Mouse (Mus musculus) forebrain, embryonic 16.5 days (tissue): ENCODE results near the gene Wdr62. TPM values are rescaled to one million over a fixed set of nuclear protein-coding genes. Genes with fewer than 3 reads are reported as not detected.
A peak's percentile ranks its signal among the peaks of the same experiment; 100 is the strongest.

Source experiments
- ATAC-seq: fragments of 200-750 bp; cut with Nextera tagmentation; 2 replicates; pipeline ENCODE4 v1.8.0; 2017; ENCODE audit warnings: mild to moderate bottlenecking, moderate library complexity
- H3K27ac ChIP-seq: fragments of 300-500 bp; sonication (generic); 2 replicates; pipeline ENCODE4 v1.5.1; 2014; ENCODE audit warnings: low read length, control low read depth
- H3K27me3 ChIP-seq: fragments of 300-500 bp; sonication (generic); replicated peaks from 2 replicates; pipeline ENCODE4 v1.6.1; 2014; ENCODE audit warnings: low read length; ENCODE audit not compliant: control insufficient read depth, insufficient read depth
- H3K36me3 ChIP-seq: fragments of 300-500 bp; sonication (generic); 2 replicates; pipeline ENCODE4 v1.6.1; 2014; ENCODE audit not compliant: control insufficient read depth, insufficient read depth
- H3K4me1 ChIP-seq: fragments of 300-500 bp; sonication (generic); replicated peaks from 2 replicates; pipeline ENCODE4 v1.6.1; 2014; ENCODE audit warnings: low read length; ENCODE audit not compliant: control insufficient read depth, insufficient read depth
- H3K4me2 ChIP-seq: fragments of 300-500 bp; sonication (generic); 2 replicates; pipeline ENCODE4 v1.6.1; 2014; ENCODE audit warnings: mild to moderate bottlenecking, low read length, control low read depth
- H3K4me3 ChIP-seq: fragments of 300-500 bp; sonication (generic); replicated peaks from 2 replicates; pipeline ENCODE4 v1.5.1; 2014; ENCODE audit warnings: mild to moderate bottlenecking, low read length, control low read depth
- H3K9ac ChIP-seq: fragments of 300-500 bp; sonication (generic); replicated peaks from 2 replicates; pipeline ENCODE4 v1.6.1; 2014; ENCODE audit warnings: low read depth, low read length, control low read depth
- H3K9me3 ChIP-seq: fragments of 300-500 bp; sonication (generic); 2 replicates; pipeline ENCODE4 v1.6.1; 2016; ENCODE audit warnings: low read length; ENCODE audit not compliant: control insufficient read depth
- WGBS: fragments of 180-500 bp; shearing (Covaris S2); extraction: QIAGEN DNeasy Blood & Tissue Kit; methylation state at CpG from one replicate; pipeline ENCODE4 v1.1.7; 2014; 5-methylcytosine and 5-hydroxymethylcytosine counted together
- polyA plus RNA-seq: library from polyadenylated mRNA; unstranded; fragments of >200 nt; fragmentation: Nextera tagmentation; extraction: Ambion mirVana; gene quantifications from 2 replicates; pipeline ENCODE4 v1.2.1, GENCODE M21; 2015

Wdr62 gene
- polyA plus RNA-seq, 1 experiment from 2014 or later: 8.2 TPM

- Histone ChIP-seq H3K9ac (no peak overlapping the region; the same call in 1 of the 2 replicates), H3K27ac (no peak overlapping the region), H3K36me3 (no peaks in the 10 kb centered on the region), H3K4me2 (peak overlapping the region; percentile 98), H3K27me3 (no peaks in the 10 kb centered on the region), H3K4me3 (peak overlapping the region; percentile 81), H3K4me1 (peaks cover 10% of the 10 kb centered on the region), H3K9me3 (no peaks in the 10 kb centered on the region)
- no peak for ATAC-seq
- 0% methylated on average over 6 of the region's 6 CpGs for WGBS
Observed at GRCm38 (mm10) chr7:30279536-30279935, 683 bp downstream of the Wdr62 start.

- 65% methylated on average over 2 of the region's 2 CpGs for WGBS
Observed at GRCm38 (mm10) chr7:30278911-30279310, 1.3 kb downstream of the Wdr62 start.

GRCm38 (mm10) chr7:30274383-30274782 is 5.8 kb downstream of the Wdr62 start:
- no peaks in the 10 kb centered on the region for H3K9me3 ChIP-seq
- ATAC-seq: no peak
- H3K36me3 ChIP-seq: no peaks in the 10 kb centered on the region
- H3K9ac ChIP-seq: no peak overlapping the region
- peaks cover 3% of the 10 kb centered on the region for H3K4me1 ChIP-seq
- no peaks in the 10 kb centered on the region for H3K27me3 ChIP-seq
- H3K27ac ChIP-seq: no peak overlapping the region
- 86% methylated on average over 6 of the region's 6 CpGs for WGBS
- H3K4me2 ChIP-seq: no peak overlapping the region
- H3K4me3 ChIP-seq: no peak overlapping the region

More at GRCm38 (mm10) chr7:30278911-30279310, 1.3 kb downstream of the Wdr62 start:
- no peak for ATAC-seq
- Histone ChIP-seq H3K4me3 (peak overlapping the region; percentile 4; the same call in 1 of the 2 replicates), H3K27me3 (no peaks in the 10 kb centered on the region), H3K27ac (no peak overlapping the region), H3K9me3 (no peaks in the 10 kb centered on the region), H3K36me3 (no peaks in the 10 kb centered on the region), H3K9ac (no peak overlapping the region), H3K4me1 (peaks cover 10% of the 10 kb centered on the region), H3K4me2 (no peak overlapping the region; the same call in 1 of the 2 replicates)

- no peak for ATAC-seq
- 86% methylated on average over 4 of the region's 4 CpGs for WGBS
- H3K9ac ChIP-seq: no peak overlapping the region
Observed at GRCm38 (mm10) chr7:30269641-30270040, 10.6 kb downstream of the Wdr62 start.

GRCm38 (mm10) chr7:30266780-30267179 is 13.4 kb downstream of the Wdr62 start:
- Histone ChIP-seq H3K27ac (no peak overlapping the region), H3K9me3 (no peaks in the 10 kb centered on the region), H3K4me1 (no peaks in the 10 kb centered on the region), H3K27me3 (no peaks in the 10 kb centered on the region), H3K36me3 (no peaks in the 10 kb centered on the region), H3K4me2 (no peak overlapping the region), H3K9ac (no peak overlapping the region), H3K4me3 (no peak overlapping the region)
- WGBS: 78% methylated on average over 3 of the region's 3 CpGs
- no peak for ATAC-seq

More at GRCm38 (mm10) chr7:30269641-30270040, 10.6 kb downstream of the Wdr62 start:
- Histone ChIP-seq H3K9me3 (no peaks in the 10 kb centered on the region), H3K27me3 (no peaks in the 10 kb centered on the region), H3K4me1 (no peaks in the 10 kb centered on the region), H3K4me2 (no peak overlapping the region), H3K36me3 (no peaks in the 10 kb centered on the region), H3K27ac (no peak overlapping the region), H3K4me3 (no peak overlapping the region)

GRCm38 (mm10) chr7:30265935-30266334 is 14.3 kb downstream of the Wdr62 start:
- Histone ChIP-seq H3K27ac (no peak overlapping the region), H3K9ac (no peak overlapping the region), H3K4me3 (no peak overlapping the region), H3K27me3 (no peaks in the 10 kb centered on the region), H3K4me2 (no peak overlapping the region), H3K9me3 (no peaks in the 10 kb centered on the region), H3K4me1 (no peaks in the 10 kb centered on the region), H3K36me3 (no peaks in the 10 kb centered on the region)
- ATAC-seq: no peak
- 92% methylated on average over 7 of the region's 7 CpGs for WGBS

- Histone ChIP-seq H3K36me3 (no peaks in the 10 kb centered on the region), H3K4me2 (no peak overlapping the region), H3K9me3 (no peaks in the 10 kb centered on the region), H3K27me3 (no peaks in the 10 kb centered on the region), H3K4me1 (no peaks in the 10 kb centered on the region), H3K9ac (no peak overlapping the region), H3K27ac (no peak overlapping the region), H3K4me3 (no peak overlapping the region)
- ATAC-seq: no peak
- 93% methylated on average over 5 of the region's 5 CpGs for WGBS
Observed at GRCm38 (mm10) chr7:30265531-30265930, 14.7 kb downstream of the Wdr62 start.

GRCm38 (mm10) chr7:30265041-30265440 is 15.2 kb downstream of the Wdr62 start:
- no peak overlapping the region for H3K9ac ChIP-seq
- 74% methylated on average over 2 of the region's 2 CpGs for WGBS
- H3K4me1 ChIP-seq: no peaks in the 10 kb centered on the region
- no peak for ATAC-seq
- no peak overlapping the region for H3K4me3 ChIP-seq
- H3K4me2 ChIP-seq: no peak overlapping the region
- H3K27me3 ChIP-seq: no peaks in the 10 kb centered on the region
- H3K9me3 ChIP-seq: no peaks in the 10 kb centered on the region
- H3K27ac ChIP-seq: no peak overlapping the region
- H3K36me3 ChIP-seq: no peaks in the 10 kb centered on the region

GRCm38 (mm10) chr7:30251956-30252954 is 28.0 kb downstream of the Wdr62 start:
- Histone ChIP-seq H3K4me1 (no peaks in the 10 kb centered on the region), H3K27me3 (no peaks in the 10 kb centered on the region), H3K4me3 (no peak overlapping the region), H3K27ac (no peak overlapping the region), H3K4me2 (no peak overlapping the region), H3K9me3 (no peaks in the 10 kb centered on the region), H3K36me3 (no peaks in the 10 kb centered on the region), H3K9ac (no peak overlapping the region)
- no peak for ATAC-seq
- WGBS: 87% methylated on average over 12 of the region's 12 CpGs
